Mouse (Mus musculus) frontal cortex, postnatal 36 days (tissue): Measurements from ENCODE around the gene Arf6.
A peak's percentile ranks its signal among the peaks of the same experiment; 100 is the strongest.
"Not testable (repeated sequence)": the region's sequence is repeated elsewhere in the genome, so short reads cannot be mapped to it uniquely, and the experiment has no call there.

ENCODE experiments used
- DNase-seq, 2 experiments: peaks; one replicate each; pipeline ENCODE4 v3.0.0; 2022; ENCODE audit warnings: low spot score in 2 of 2

The Arf6 gene

GRCm38 (mm10) chr12:69371854-69372671 is at the start of gene Arf6, which contains the start of gene Gm9887:
Arf6 (plus strand) TSS chr12:69372150.
Gm9887 (minus strand) TSS chr12:69372458.
- peak; percentile 97 to 98 for DNase-seq

GRCm38 (mm10) chr12:69331187-69331586 is 40.8 kb upstream of the Arf6 start:
- no peak for DNase-seq

GRCm38 (mm10) chr12:69332147-69332546 is 39.8 kb upstream of the Arf6 start:
- DNase-seq, result no peak

DNA sequence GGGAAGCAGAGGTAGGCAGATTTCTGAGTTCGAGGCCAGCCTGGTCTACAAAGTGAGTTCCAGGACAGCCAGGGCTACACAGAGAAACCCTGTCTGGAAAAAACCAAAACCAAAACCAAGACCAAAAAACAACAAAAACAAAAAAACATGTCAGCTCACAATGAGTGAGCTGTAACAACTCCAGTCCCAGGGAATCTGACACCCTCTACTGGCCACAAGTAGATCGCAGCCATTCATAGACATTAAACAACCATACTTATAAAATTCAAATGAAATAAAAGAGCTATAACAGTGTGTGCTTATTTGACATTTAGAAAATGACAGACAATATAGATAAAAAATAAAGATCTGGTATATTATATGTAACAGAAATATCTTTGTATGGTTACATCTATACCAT is 38.4 kb upstream of the Arf6 start:
- no peak for DNase-seq

DNA sequence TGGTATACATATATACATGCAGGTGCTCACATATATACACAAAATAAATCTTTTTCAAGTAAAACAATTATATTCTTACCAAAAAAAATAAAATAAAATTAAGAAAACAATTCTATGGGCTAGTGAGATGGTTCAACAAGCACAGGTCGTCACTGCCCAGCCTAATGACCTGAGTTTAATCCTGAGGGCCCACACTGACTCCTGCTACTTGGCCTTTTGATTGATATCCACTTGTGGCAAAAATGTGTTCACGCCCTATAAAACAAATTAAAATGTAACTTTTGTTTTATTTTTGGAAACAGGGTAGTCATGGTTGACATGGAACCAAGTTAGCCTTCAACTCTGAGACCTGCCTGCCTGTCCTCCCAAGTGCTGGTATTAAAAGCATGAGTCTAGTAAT is 22.0 kb upstream of the Arf6 start:
- DNase-seq, result no peak

DNA sequence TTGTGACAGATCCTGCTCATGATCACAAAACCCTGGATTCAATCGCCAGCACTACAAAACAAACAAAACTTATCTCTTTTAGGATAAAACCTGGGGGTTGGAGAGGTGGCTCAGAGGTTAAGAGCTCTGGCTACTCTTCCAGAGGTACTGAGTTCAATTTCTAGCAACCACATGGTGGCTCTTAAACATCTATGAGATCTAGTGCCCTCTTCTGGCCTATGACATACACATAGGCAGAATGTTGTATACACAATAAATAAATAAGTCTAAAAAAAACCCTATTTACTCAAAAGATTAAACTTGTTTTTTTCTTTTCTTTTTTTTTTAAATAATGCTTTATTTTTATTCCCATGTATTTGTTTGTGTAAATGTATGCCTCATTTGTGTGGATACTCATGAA is 20.3 kb upstream of the Arf6 start:
- DNase-seq, result no peak

DNA sequence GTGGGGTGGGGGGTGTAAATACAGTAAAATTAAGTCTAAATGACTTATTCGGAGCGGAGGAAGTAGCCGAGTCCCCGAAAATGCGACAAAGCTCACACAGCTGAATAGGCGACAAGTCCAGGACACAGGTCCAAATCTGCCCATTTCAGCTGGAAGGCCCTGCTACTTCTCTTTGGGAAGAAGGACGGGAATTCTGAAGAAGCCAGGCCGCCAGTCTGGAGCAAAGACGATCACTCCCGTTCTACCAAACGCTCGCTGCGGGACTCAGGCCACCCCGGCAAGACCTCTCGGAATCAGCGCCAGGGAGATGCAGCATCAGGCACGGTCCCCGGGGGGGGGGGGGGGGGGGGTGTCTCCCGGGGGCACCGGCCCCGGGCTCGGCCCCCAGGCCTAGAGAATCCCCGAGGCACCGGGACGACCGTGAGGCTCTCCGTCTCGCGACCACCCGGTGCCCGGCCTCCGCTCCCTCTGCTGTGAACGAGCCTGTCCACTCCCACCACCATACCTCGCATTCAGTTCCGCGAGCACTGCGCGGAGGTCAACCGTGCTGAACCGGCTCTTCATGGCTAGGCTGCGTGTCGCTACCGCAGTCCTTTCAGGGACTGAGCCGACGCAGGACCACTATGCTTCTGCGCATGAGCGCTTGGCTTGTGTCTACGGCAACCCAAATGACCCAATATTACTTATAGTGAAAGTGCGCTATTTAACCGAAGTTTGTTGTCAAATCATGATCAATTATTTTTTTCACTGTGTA is 15.2 kb upstream of the Arf6 start, which contains the start of gene Nemf:
Gene Nemf, minus strand, starts transcription at position 620 of the 754 bp plus-strand sequence.
- DNase-seq, result peak; percentile 92 to 94

DNA sequence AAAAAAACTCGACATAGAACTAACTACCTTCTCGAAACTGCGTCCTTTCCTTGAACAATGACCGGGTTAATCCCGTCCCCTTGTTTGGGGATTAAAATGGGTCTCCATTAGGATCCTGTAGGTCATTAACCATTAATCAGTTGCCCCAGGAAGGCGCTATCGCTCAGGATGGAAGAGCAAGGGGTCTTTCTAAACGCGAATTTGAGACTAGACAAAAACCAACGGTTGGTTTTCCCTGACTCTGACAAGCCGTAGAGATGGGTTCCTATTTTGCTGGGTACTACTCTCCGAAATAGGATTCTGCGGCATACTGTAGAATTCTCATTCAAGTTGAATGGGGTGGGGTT is 14.7 kb upstream of the Arf6 start:
- no peak for DNase-seq

GRCm38 (mm10) chr12:69360655-69360996 is 11.3 kb upstream of the Arf6 start:
- peak; percentile 45 to 80 for DNase-seq

GRCm38 (mm10) chr12:69360997-69361899 is 10.7 kb upstream of the Arf6 start:
- peak; percentile 99 to 100 for DNase-seq

DNA sequence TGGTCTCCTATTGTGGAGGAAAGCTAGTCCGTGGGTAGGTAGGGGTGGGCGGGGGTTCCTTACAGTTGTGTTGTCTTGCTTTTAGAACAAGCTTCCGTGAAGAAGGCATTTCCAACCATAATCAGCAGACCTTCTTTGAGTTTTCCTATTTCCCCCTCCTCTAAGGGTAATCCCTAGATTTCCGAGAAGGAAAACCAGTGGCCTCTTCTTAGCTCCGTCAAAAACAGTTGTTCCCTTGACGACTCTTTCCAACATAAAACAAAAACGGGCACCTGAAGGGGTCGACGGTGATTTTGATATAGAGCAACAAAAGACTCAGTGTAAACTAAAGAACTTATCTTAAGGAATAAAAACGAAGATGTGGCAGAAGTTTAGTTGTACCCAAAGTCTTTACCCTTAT is 10.0 kb upstream of the Arf6 start:
- DNase-seq, result no peak

GRCm38 (mm10) chr12:69362388-69362787 is 9.6 kb upstream of the Arf6 start:
- DNase-seq, result no peak

GRCm38 (mm10) chr12:69363110-69363509 is 8.8 kb upstream of the Arf6 start:
- not testable (repeated sequence) for DNase-seq

DNA sequence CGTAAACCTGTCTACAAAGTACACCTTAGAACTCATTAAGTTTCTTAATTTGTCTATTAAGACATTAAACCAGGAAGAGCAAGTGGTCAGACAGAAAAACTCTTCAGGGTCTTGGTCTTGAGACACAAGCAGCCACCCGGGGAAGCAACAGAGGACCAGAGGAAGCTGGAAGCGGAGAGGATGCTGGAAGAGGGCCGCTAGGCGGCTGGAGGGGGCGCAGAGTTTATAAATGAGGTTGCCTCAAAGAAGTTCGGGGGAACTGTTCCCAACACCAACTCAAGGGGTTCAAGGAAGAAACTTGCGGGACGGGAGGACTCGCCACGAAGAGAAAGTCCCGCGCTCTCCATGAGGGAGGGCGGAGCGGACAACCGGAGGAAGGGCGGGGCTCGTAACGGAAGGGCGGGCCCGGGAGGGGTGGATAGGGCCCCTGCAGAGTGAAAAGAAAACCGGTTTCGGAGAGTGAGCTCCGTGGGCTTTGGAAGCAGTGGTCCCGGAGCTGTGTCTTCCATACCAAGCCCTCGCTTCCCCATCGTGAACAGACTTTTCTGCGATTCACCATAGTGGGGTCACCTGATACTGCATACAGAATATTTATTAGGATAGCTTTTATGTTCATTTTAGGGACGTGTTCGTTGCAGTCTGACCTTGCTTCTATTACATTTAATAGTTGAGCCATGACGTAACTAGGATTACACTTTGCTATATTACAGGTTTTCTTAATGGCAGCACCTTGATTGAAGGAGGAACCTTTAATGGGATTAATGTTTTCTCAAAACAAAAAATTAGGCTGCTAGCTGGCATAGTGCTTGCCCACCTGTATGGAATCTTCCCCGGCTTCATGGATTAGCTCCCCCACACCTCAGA is 7.8 kb upstream of the Arf6 start:
- DNase-seq, result peak; percentile 61 to 66

- no peak for DNase-seq
Measured at GRCm38 (mm10) chr12:69365757-69366156, 6.2 kb upstream of the Arf6 start.

DNA sequence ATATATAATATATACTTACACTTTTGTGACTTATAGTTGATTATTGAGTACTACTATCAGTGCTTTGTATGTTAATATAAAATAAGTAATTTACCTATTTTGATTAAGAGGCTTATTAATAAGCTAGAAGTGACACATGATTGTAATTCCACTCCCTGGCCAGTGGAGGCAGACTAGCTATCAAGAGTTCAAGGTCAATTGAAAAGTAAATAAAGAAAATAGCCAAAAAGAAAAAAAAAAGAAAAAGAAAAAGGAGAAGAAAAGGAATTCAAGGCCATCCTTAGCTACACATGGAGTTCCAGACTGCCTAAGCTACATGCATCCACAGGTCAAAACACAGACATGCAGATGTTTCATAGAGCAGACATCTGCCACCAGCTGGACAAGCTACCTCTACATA is 5.5 kb upstream of the Arf6 start:
- DNase-seq, result no peak

DNA sequence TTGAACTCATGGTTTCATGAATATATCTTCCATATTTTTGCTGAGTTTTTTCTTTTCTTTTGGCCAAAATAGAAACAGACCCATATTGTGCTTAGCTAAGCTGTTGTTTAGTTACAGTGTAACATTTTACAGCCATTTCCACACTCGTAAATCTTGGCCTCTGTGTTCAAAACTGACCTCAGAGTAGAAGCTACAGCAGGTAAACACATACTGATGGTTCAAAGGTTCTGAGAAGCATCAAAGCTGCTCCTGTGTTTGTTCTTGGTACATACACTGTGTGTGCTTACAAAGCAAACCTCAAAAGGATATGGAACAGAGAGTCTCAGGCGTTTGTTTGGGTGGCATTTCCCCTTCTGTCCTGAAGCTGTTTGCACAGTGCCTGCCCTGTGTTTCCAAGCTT is 4.4 kb upstream of the Arf6 start:
- DNase-seq, result no peak

DNA sequence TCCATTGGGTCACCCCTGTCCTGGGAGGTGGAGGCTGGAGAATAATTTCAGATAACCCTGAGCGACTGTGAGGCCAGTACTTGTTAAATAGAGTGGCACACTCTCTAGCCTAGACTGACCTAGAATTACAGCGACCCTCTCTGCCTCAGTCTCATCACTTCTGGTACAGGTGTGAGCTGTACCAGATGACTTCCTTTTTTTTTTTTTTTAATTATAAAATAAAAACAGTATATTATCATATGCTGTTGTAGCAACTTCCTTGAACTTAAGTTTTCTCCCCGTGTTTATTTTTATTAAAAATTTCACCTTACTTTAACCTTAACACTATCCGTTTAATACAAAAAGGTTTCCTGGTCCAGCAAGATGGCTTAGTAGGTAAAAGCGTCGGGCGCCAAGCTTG is 1.0 kb upstream of the Arf6 start:
- no peak for DNase-seq

DNA sequence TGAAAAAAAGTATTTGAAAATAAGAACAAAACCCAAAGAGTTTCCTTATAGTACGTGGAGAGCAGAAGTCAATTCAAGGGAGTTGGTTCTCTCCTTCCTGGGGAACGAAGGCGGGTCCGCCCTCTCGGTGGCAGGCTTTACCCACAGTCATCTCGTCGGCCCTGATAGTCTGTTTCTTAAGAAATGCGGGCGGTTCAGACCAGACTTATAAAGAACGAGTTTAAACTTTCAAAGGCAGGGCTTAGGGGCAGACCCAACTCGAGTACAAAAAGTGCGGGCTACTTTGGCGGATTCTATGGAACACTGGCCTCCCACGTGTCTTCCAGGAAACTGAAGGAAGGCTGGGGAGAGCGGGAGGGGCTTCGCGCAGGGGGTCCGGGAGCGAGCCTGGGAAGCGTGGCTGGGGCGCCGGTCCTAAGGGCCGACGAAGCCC is 513 bp upstream of the Arf6 start:
- no peak for DNase-seq

GRCm38 (mm10) chr12:69372731-69373331 is 881 bp downstream of the Arf6 start:
- peak; percentile 10 to 11 for DNase-seq
